Mouse (Mus musculus) hindbrain, postnatal 0 days (tissue): ENCODE results near the gene Prkar1b. TPM values are rescaled to one million over a fixed set of nuclear protein-coding genes. Genes with fewer than 3 reads are reported as not detected.

ENCODE experiments used
- ATAC-seq: fragments of 200-750 bp; cut with Nextera tagmentation; 2 replicates; pipeline ENCODE4 v1.8.0; 2017; ENCODE audit warnings: mild to moderate bottlenecking, moderate TSS enrichment, moderate library complexity
- DNase-seq: peaks from one replicate; pipeline ENCODE4 v3.0.0-alpha.2; 2015; ENCODE audit warnings: low spot score
- H3K27ac ChIP-seq: fragments of 300-500 bp; sonication (generic); 2 replicates; pipeline ENCODE4 v1.5.1; 2014; ENCODE audit warnings: mild to moderate bottlenecking
- H3K27me3 ChIP-seq: fragments of 300-500 bp; sonication (generic); 2 replicates; pipeline ENCODE4 v1.6.1; 2014; ENCODE audit warnings: low read length, mixed read lengths; ENCODE audit not compliant: insufficient read depth
- H3K36me3 ChIP-seq: fragments of 300-500 bp; sonication (generic); 2 replicates; pipeline ENCODE4 v1.6.1; 2014; ENCODE audit warnings: low read length, mixed read lengths; ENCODE audit not compliant: insufficient read depth
- H3K4me1 ChIP-seq: fragments of 300-500 bp; sonication (generic); 2 replicates; pipeline ENCODE4 v1.6.1; 2014; ENCODE audit warnings: antibody characterized with exemption, low read length, mixed read lengths; ENCODE audit not compliant: insufficient read depth
- H3K4me2 ChIP-seq: fragments of 300-500 bp; sonication (generic); 2 replicates; pipeline ENCODE4 v1.6.1; 2014; ENCODE audit warnings: low read depth, mild to moderate bottlenecking, low read length, moderate library complexity, mixed read lengths
- H3K4me3 ChIP-seq: fragments of 300-500 bp; sonication (generic); 2 replicates; pipeline ENCODE4 v1.5.1; 2014; ENCODE audit warnings: low read length
- H3K9ac ChIP-seq: fragments of 300-500 bp; sonication (generic); replicated peaks from 2 replicates; pipeline ENCODE4 v1.6.1; 2014; ENCODE audit warnings: mild to moderate bottlenecking, low read length, moderate library complexity, mixed read lengths
- H3K9me3 ChIP-seq: fragments of 300-500 bp; sonication (generic); 2 replicates; pipeline ENCODE4 v1.6.1; 2016; ENCODE audit warnings: low read length, mixed read lengths
- CTCF ChIP-seq: IDR thresholded peaks from 2 replicates; pipeline ENCODE4 v1.5.1; 2016; ENCODE audit warnings: antibody characterized with exemption, control low read depth, low read depth
- WGBS: fragments of 180-500 bp; shearing (Covaris S2); extraction: QIAGEN DNeasy Blood & Tissue Kit; methylation state at CpG from one replicate; pipeline ENCODE4 v1.1.7; 2014; 5-methylcytosine and 5-hydroxymethylcytosine counted together
- polyA plus RNA-seq: library from polyadenylated mRNA; unstranded; fragments of >200 nt; fragmentation: Nextera tagmentation; extraction: Ambion mirVana; gene quantifications from 2 replicates; pipeline ENCODE4 v1.2.1, GENCODE M21; 2015
- total RNA-seq: library from RNA; depleted of rRNA; stranded (reverse); fragments of >200 nt; gene quantifications from 2 replicates; pipeline ENCODE4 v1.2.3, GENCODE M21; 2014

Prkar1b gene
- total and polyA plus RNA-seq, 2 experiments from 2014 or later: 264 to 322 TPM

DNA sequence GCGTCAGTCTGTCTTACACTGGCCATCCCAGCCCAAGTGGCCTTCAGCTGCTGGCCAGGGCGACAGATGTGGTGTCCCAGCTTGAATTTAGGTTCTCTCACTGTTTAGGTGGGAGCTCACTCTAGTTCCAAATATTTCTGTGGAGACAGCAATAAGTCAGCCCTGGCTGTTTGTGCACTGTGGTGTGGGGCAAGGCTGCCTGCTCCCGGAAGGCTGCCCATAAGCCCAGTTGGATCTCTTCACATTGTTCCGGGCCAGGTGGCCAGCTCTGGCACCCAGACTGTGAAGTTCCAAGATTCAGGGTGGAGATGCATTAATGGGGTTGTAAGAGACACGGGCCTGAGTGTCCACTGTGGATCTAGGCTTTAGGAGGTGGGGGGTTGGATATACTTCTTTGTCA is 76.9 kb downstream of the Prkar1b start:
- no peak for ATAC-seq
- no peak for DNase-seq
- Histone ChIP-seq H3K4me2 (no peak overlapping the region), H3K27me3 (no peaks in the 10 kb centered on the region), H3K4me3 (no peak overlapping the region), H3K36me3 (no peaks in the 10 kb centered on the region), H3K9me3 (no peaks in the 10 kb centered on the region), H3K27ac (no peak overlapping the region), H3K9ac (no peak overlapping the region), H3K4me1 (peaks cover 20% of the 10 kb centered on the region)
- TF ChIP-seq CTCF: no peak
- 89% methylated on average over 5 of the region's 5 CpGs for WGBS

DNA sequence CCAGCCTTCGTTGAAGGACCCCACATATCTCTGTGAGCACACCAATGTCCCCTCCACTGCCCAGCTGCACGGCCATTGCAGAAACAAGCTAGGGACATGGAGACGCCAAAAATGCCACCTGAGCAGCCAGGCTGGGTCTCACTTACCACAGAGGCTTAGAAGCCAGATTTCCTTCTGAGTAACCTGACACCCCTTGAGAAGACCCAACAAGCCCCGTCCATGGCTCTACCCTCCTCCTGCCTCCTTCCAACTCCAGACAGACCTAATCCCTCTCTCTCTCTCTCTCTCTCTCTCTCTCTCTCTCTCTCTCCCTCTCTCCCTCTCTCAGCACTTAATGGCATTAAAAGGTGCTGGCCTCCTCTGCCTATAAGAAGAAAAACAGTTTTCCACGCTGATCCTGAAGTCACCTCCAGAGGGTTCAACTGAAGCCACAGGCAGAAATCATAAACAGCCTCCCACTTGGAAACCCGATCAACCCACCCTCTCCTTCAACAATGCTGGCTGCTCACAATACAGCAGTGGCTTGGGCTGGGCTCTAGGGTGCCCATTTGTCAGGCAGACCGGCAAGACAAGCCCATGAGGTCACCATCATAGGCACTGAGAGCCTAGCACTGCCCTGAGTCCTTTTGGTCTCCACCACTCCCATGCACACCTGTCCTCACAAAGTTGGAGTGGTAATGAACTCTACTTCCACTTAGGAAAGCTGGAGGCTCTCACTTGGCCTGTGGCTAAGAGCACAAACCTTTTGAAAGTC is 82.8 kb downstream of the Prkar1b start:
- H3K36me3 ChIP-seq: no peaks in the 10 kb centered on the region
- no peak overlapping the region for H3K9ac ChIP-seq
- TF ChIP-seq CTCF: no peak
- DNase-seq: no peak
- H3K9me3 ChIP-seq: no peaks in the 10 kb centered on the region
- H3K27me3 ChIP-seq: no peaks in the 10 kb centered on the region
- no peak overlapping the region for H3K4me3 ChIP-seq
- 64% methylated on average over 7 of the region's 7 CpGs for WGBS
- H3K4me1 ChIP-seq: no peaks in the 10 kb centered on the region
- no peak overlapping the region for H3K4me2 ChIP-seq
- ATAC-seq: no peak
- H3K27ac ChIP-seq: no peak overlapping the region

DNA sequence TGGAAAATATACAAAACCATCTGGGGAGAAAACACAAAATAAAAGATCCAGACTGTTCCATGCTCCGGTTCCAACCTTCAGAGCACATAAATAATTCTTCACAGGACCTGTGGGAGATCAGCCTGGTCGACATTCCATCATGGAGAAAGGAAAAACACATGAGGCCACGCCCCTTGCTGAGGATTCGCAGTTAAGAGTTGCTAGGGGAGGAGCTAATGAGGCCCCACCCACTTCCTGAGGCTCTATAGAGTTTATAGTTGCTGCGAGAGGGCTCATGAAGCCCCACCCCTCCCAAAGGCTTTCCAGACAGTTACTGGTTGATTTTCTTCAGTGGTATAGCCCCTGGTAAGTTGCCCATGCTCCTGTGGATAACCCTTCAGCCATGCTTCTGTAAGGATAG is 85.2 kb downstream of the Prkar1b start:
- 74% methylated on average over 5 of the region's 5 CpGs for WGBS
- H3K9me3 ChIP-seq: no peaks in the 10 kb centered on the region
- H3K27ac ChIP-seq: no peak overlapping the region
- H3K9ac ChIP-seq: no peak overlapping the region
- no peak overlapping the region for H3K4me2 ChIP-seq
- H3K4me3 ChIP-seq: no peak overlapping the region
- no peak for DNase-seq
- H3K36me3 ChIP-seq: no peaks in the 10 kb centered on the region
- no peak for ATAC-seq
- no peak for TF ChIP-seq CTCF
- H3K4me1 ChIP-seq: no peaks in the 10 kb centered on the region
- H3K27me3 ChIP-seq: no peaks in the 10 kb centered on the region

DNA sequence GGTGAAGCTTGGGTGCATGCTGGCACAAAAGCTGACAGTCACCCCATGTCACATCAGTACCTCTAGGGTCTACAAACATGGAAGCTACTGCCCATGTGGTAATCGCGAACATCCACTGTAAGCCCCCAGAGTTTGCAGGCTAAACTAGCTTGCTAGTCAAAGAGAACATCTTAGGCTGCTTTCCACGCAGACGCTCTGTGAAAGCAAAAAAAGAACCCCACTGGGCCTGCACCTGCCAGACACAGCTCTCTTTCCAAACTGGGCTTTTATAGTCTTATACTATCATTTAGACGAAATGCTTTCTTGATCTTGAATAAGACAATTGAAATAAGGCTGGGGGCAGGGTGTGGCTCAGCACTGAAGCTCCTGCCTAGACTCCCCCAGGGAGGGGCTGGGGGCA is 88.1 kb downstream of the Prkar1b start:
- ATAC-seq (no peak), DNase-seq (peak; percentile 25)
- no peaks in the 10 kb centered on the region for H3K4me1 ChIP-seq
- H3K9me3 ChIP-seq: no peaks in the 10 kb centered on the region
- no peak overlapping the region for H3K27ac ChIP-seq
- H3K4me3 ChIP-seq: no peak overlapping the region
- WGBS: 55% methylated on average over 5 of the region's 5 CpGs
- H3K9ac ChIP-seq: no peak overlapping the region
- H3K36me3 ChIP-seq: no peaks in the 10 kb centered on the region
- no peak for TF ChIP-seq CTCF
- H3K27me3 ChIP-seq: no peaks in the 10 kb centered on the region
- no peak overlapping the region for H3K4me2 ChIP-seq

DNA sequence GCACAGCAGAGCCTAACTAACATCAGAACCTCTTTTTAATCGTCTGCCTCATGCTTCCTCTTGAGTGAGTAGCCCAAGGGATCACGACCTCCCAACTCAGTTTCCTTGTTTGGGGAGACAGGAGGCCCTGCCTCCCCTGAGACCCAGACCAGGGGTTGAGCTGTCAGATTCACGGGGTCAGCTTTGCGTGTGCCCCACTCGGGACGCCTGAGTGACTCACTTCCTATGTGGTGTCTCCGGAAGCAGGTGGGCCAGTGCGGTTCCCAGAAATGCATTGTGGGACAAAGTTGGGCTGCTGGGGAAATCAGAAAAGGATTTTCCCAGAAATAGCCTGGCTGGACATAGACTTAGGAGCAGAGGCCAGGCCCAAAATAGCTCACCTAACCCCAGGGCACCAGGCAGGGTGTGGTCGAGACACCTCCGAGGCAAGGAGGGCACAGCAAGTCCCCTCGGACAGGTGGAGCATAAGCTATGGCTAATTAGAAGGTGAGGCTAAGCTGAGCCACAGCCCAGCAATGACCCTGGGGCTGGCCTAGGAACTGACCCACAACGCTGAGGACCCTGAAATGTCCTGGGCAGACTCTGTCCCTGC is 89.2 kb downstream of the Prkar1b start:
- no peak for TF ChIP-seq CTCF

DNA sequence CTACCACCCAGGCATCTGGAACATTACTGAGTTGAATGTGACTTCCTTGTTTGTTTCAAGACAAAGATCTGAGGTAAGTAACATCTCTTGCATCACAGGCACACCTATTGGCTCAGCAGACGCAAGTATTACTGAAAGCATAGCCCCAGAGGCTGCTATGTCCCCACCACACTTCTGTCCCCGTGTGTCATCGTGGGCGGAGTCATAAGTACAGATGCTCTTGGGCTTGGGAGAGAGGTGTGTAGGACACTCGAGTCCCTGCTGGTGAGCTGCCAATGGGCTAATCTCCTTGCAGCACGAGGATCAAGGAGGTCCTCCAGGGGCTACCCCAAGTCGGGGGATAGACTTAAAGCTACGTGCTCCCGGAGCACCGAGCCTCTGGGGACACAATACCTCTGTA is 96.6 kb downstream of the Prkar1b start:
- no peak overlapping the region for H3K27ac ChIP-seq
- H3K4me2 ChIP-seq: no peak overlapping the region
- ATAC-seq (no peak), DNase-seq (no peak)
- TF ChIP-seq CTCF: no peak
- 77% methylated on average over 10 of the region's 10 CpGs for WGBS
- 0 out of 2 replicates have a peak, but pooled peaks cover 11% of the 10 kb centered on the region for H3K36me3 ChIP-seq
- H3K4me1 ChIP-seq: no peaks in the 10 kb centered on the region
- no peaks in the 10 kb centered on the region for H3K9me3 ChIP-seq
- no peaks in the 10 kb centered on the region for H3K27me3 ChIP-seq
- no peak overlapping the region for H3K9ac ChIP-seq
- no peak overlapping the region for H3K4me3 ChIP-seq

More for the DNA sequence above, 89.2 kb downstream of the Prkar1b start:
- Histone ChIP-seq H3K4me1 (no peaks in the 10 kb centered on the region), H3K9me3 (no peaks in the 10 kb centered on the region), H3K4me2 (no peak overlapping the region), H3K4me3 (no peak overlapping the region), H3K27me3 (no peaks in the 10 kb centered on the region), H3K9ac (no peak overlapping the region), H3K36me3 (no peaks in the 10 kb centered on the region), H3K27ac (no peak overlapping the region)
- ATAC-seq: no peak
- no peak for DNase-seq
- WGBS: 81% methylated on average over 12 of the region's 12 CpGs

DNA sequence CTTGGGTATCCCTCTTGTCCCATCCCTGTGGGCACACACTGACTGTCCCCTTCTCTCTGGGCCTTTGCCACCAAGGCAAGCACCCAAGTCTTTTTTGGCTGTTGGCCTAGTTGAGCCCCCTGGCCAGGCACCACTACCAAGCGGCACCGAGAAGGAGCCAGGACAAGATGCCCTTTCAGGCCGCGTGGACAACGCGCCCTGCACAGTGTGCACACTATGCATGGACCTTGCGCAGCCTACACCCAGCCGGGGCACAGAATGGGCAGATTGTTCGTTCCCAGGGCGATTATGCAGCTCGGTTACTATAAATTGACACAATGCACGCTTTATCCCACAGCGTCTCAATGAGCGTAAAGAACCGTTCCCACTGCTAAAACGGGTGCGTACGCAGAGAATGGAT is 98.5 kb downstream of the Prkar1b start:
- H3K27ac ChIP-seq: no peak overlapping the region
- TF ChIP-seq CTCF: no peak
- H3K4me3 ChIP-seq: no peak overlapping the region
- no peaks in the 10 kb centered on the region for H3K27me3 ChIP-seq
- no peaks in the 10 kb centered on the region for H3K9me3 ChIP-seq
- H3K9ac ChIP-seq: no peak overlapping the region
- peak overlapping the region; percentile 21; the same call in 1 of the 2 replicates for H3K4me2 ChIP-seq
- 0 out of 2 replicates have a peak, but pooled peaks cover 11% of the 10 kb centered on the region for H3K36me3 ChIP-seq
- no peaks in the 10 kb centered on the region for H3K4me1 ChIP-seq
- peak; percentile 77 for ATAC-seq
- DNase-seq: peak; percentile 63
- WGBS: 50% methylated on average over 18 of the region's 18 CpGs
